1 mouse cellular context compared by ENCODE assay signal in genomic region chr15:26269596-26269995, GRCm38 (mm10).
TF ChIP-seq lines count a peak whose summit lies in the region.

No protein-coding gene starts in this region.

TF ChIP-seq in CH12.LX, 34 proteins besides CTCF, POLR2A, EP300 and RAD21 (continued from another document):
- TF ChIP-seq RCOR1 (conservative IDR thresholded peaks at IDR 0.05; ENCODE audit: low read depth, low read length) (0 out of 2 replicates have a peak, but pooled peaks have one; percentile 60), MYC (IDR thresholded peaks at IDR 0.05; ENCODE audit: low read depth, low read length) (no peak), CHD2 (IDR thresholded peaks at IDR 0.05; ENCODE audit: low read length) (0 out of 2 replicates have a peak, but pooled peaks have one; percentile 43), POLR2AphosphoS2 (IDR thresholded peaks at IDR 0.05; ENCODE audit: low read depth, low read length) (no peak), HCFC1 (IDR thresholded peaks at IDR 0.05; ENCODE audit: low read depth, low read length) (no peak)
TF ChIP-seq in CH12.LX: peak in this region for 11.
